Mouse (Mus musculus) G1E (cell line): ENCODE data around the gene Stpg2.

Experiments
- CTCF ChIP-seq: IDR thresholded peaks from 2 replicates; pipeline ENCODE4 v1.5.1; 2012; ENCODE audit warnings: low read depth, low read length, inconsistent platforms, mixed read lengths
- GATA1 ChIP-seq: IDR thresholded peaks from 2 replicates; pipeline ENCODE4 v1.6.1; 2012; ENCODE audit warnings: borderline replicate concordance, low read length, inconsistent platforms, mixed read lengths
- GATA2 ChIP-seq: IDR thresholded peaks from 2 replicates; pipeline ENCODE4 v1.6.1; 2012; ENCODE audit warnings: low read depth, low read length, inconsistent platforms, borderline replicate concordance
- TAL1 ChIP-seq: conservative IDR thresholded peaks from 2 replicates; pipeline ENCODE4 v1.6.1; 2012; ENCODE audit warnings: low read depth, low read length, inconsistent platforms, mixed read lengths

DNA sequence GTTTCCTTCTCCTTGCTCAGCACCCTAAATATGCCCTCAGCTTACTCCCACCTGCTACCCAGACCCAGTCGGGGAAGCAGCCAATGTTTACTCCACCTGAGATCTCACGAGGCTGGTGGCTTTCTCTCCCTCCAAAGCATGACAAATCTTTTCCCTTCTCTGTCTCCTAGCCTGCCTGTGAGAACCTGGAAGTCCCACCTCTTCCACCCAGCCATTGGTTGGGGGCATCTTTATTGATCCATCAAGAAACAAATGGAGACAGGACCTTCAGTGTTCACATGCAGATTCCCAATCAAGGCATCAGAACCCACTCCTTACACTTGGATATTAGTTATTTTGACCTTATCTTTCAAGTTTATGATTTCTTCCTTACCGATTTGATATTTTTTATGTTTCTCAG lies 7.1 kb upstream of the Stpg2 start:
- no peak for TF ChIP-seq GATA1
- no peak for TF ChIP-seq CTCF
- TF ChIP-seq TAL1: no peak
- TF ChIP-seq GATA2: no peak
